ENCODE assay signal across 9 mouse cellular contexts in genomic region chr19:3680732-3681131, GRCm38 (mm10). TPM values are rescaled to one million over a fixed set of nuclear protein-coding genes. Genes with fewer than 3 reads are reported as not detected.
A peak's percentile ranks its signal among the peaks of the same experiment; 100 is the strongest.
DNase-seq lines count a peak whose midpoint lies in the region; ATAC-seq lines count a peak whose summit lies in the region.
"Had no signal": no experiment of that assay in that cellular context is flagged by ENCODE, and none has a peak within 500 bp of the region (broad histone marks: within the 10 kb centered on the region; RNA-seq: fewer than 3 reads in every experiment).

No protein-coding gene starts in this region.

- DNase-seq in hindbrain, embryonic 10.5 days (ENCODE audit: low spot score) = no peak
- peak; percentile 86 for DNase-seq in adrenal gland, postnatal 14 days
- DNase-seq in kidney, postnatal 25 days = peak; percentile 61 to 78
- DNase-seq in gastrocnemius, postnatal 14 days = no peak
- no peak for DNase-seq in layer of hippocampus, postnatal 14 days (ENCODE audit: low spot score in 2 of 2)
- no peak for DNase-seq in left cerebral cortex, adult 8-10 months (ENCODE audit: low spot score in 2 of 2)

- H3K4me3 ChIP-seq in hindbrain, embryonic 13.5 days = no peak overlapping the region
- H3K4me3 ChIP-seq in hindbrain, embryonic 10.5 days = no peak overlapping the region
- no peak overlapping the region for H3K4me3 ChIP-seq in heart, embryonic 16.5 days (ENCODE audit: low read length)

- H3K9ac ChIP-seq in hindbrain, embryonic 13.5 days = no peak overlapping the region
- H3K9ac ChIP-seq in heart, embryonic 16.5 days (ENCODE audit: low read length) = no peak overlapping the region
- H3K9ac ChIP-seq: liver, embryonic 14.5 days had no signal

- H3K4me2 ChIP-seq in hindbrain, embryonic 13.5 days = no peak overlapping the region
- peak overlapping the region; percentile 49; the same call in 1 of the 2 replicates for H3K4me2 ChIP-seq in heart, embryonic 16.5 days (ENCODE audit: low read depth, low read length)

- no peaks in the 10 kb centered on the region for H3K9me3 ChIP-seq in hindbrain, embryonic 13.5 days
- no peaks in the 10 kb centered on the region for H3K9me3 ChIP-seq in hindbrain, embryonic 10.5 days
- H3K9me3 ChIP-seq in heart, embryonic 16.5 days (replicated peaks; ENCODE audit: control insufficient read depth, low read length) = no peaks in the 10 kb centered on the region

- H3K36me3 ChIP-seq in hindbrain, embryonic 13.5 days = no peaks in the 10 kb centered on the region
- no peaks in the 10 kb centered on the region for H3K36me3 ChIP-seq in hindbrain, embryonic 10.5 days
- H3K36me3 ChIP-seq in heart, embryonic 16.5 days (ENCODE audit: control insufficient read depth, insufficient read depth) = no peaks in the 10 kb centered on the region

- WGBS in hindbrain, embryonic 13.5 days = 70% methylated on average over 7 of the region's 7 CpGs
- WGBS in hindbrain, embryonic 10.5 days = 94% methylated on average over 7 of the region's 7 CpGs
- 77% methylated on average over 7 of the region's 7 CpGs for WGBS in heart, embryonic 16.5 days

- peaks cover 10% of the 10 kb centered on the region for H3K27me3 ChIP-seq in hindbrain, embryonic 13.5 days
- no peaks in the 10 kb centered on the region for H3K27me3 ChIP-seq in hindbrain, embryonic 10.5 days (ENCODE audit: insufficient read depth, poor library complexity, severe bottlenecking)
- no peaks in the 10 kb centered on the region for H3K27me3 ChIP-seq in heart, embryonic 16.5 days (ENCODE audit: control insufficient read depth, insufficient read depth, low read length)

- 0 out of 2 replicates have a peak overlapping the region, but pooled peaks have one; percentile 0 for H3K27ac ChIP-seq in hindbrain, embryonic 13.5 days
- no peak overlapping the region for H3K27ac ChIP-seq in hindbrain, embryonic 10.5 days
- peak overlapping the region; percentile 89; the same call in 1 of the 2 replicates for H3K27ac ChIP-seq in heart, embryonic 16.5 days (ENCODE audit: low read length)
- H3K27ac ChIP-seq: liver, embryonic 14.5 days had no signal

- ATAC-seq in hindbrain, embryonic 13.5 days (ENCODE audit: low FRiP score) = no peak
- ATAC-seq in heart, embryonic 16.5 days (replicated peaks; ENCODE audit: extremely low read depth, insufficient read depth, low FRiP score) = no peak

- intact Hi-C loops in gastrocnemius, postnatal 14 days (cut with DNase I; ENCODE audit: low total_unique reads) = no loop called here

- H3K4me1 ChIP-seq in hindbrain, embryonic 13.5 days (replicated peaks) = peaks cover 37% of the 10 kb centered on the region
- H3K4me1 ChIP-seq in hindbrain, embryonic 10.5 days (replicated peaks) = peaks cover 40% of the 10 kb centered on the region
- peaks cover 35% of the 10 kb centered on the region for H3K4me1 ChIP-seq in heart, embryonic 16.5 days (ENCODE audit: control insufficient read depth, insufficient read depth, low read length)

RNA-seq across cellular contexts. Expression of gene Lrp5, which starts 5.6 kb away (rescaled TPM):
- polyA plus RNA-seq in hindbrain, embryonic 13.5 days (2015; fragmentation: Nextera tagmentation; extraction: Ambion mirVana) = 1.4 and 2.0 TPM in 2 replicates
- 3.1 and 3.5 TPM in 2 replicates for polyA plus RNA-seq in hindbrain, embryonic 10.5 days (2016; fragmentation: Nextera tagmentation; extraction: Ambion mirVana)
- total RNA-seq in adrenal gland, postnatal 14 days (2021) = 96.5 and 97.9 TPM in 2 replicates
- polyA plus RNA-seq in heart, embryonic 16.5 days (2015; fragmentation: Nextera tagmentation; extraction: Ambion mirVana) = 3.1 and 3.7 TPM in 2 replicates
- total RNA-seq in gastrocnemius, postnatal 14 days (2021) = 10 to 100 TPM; 33.0 to 39.3 TPM
- 10 to 100 TPM; 13.7 to 14.8 TPM for total RNA-seq in layer of hippocampus, postnatal 14 days (2021)
- 10 to 100 TPM in 1 of 4 experiments, 1 to 10 TPM in 3; 7.9 to 10.6 (median 8.4) TPM for total RNA-seq in left cerebral cortex, adult 8-10 months (2022)

RNA-seq across cellular contexts. Expression of gene 1810055G02Rik, which starts 27.4 kb away (rescaled TPM):
- 33.5 and 33.9 TPM in 2 replicates for polyA plus RNA-seq in hindbrain, embryonic 13.5 days (2015; fragmentation: Nextera tagmentation; extraction: Ambion mirVana)
- polyA plus RNA-seq in hindbrain, embryonic 10.5 days (2016; fragmentation: Nextera tagmentation; extraction: Ambion mirVana) = 45.7 and 46.9 TPM in 2 replicates
- total RNA-seq in adrenal gland, postnatal 14 days (2021) = 29.2 and 33.7 TPM in 2 replicates
- 18.6 and 20.1 TPM in 2 replicates for polyA plus RNA-seq in heart, embryonic 16.5 days (2015; fragmentation: Nextera tagmentation; extraction: Ambion mirVana)
- 10 to 100 TPM in 1 of 2 experiments, 1 to 10 TPM in 1; 9.7 to 15.9 TPM for total RNA-seq in gastrocnemius, postnatal 14 days (2021)
- 10 to 100 TPM; 35.5 to 40.3 TPM for total RNA-seq in layer of hippocampus, postnatal 14 days (2021)
- 10 to 100 TPM; 25.9 to 28.3 (median 26.3) TPM for total RNA-seq in left cerebral cortex, adult 8-10 months (2022)

Comparison
In these comparisons a context has a peak if more than half of its experiments do, and no peak if none do; other contexts are left out.
1. DNase-seq: peak in adrenal gland, postnatal 14 days (single experiment) and kidney, postnatal 25 days (2 of 2); none in hindbrain, embryonic 10.5 days (single experiment), gastrocnemius, postnatal 14 days (single experiment), layer of hippocampus, postnatal 14 days (0 of 2) and left cerebral cortex, adult 8-10 months (0 of 2).